ENCODE assay signal across 15 mouse cellular contexts in genomic region chr7:123336322-123336721, GRCm38 (mm10). TPM values are rescaled to one million over a fixed set of nuclear protein-coding genes. Genes with fewer than 3 reads are reported as not detected.
DNase-seq lines count a peak whose midpoint lies in the region; ATAC-seq and TF ChIP-seq lines count a peak whose summit lies in the region.
"Had no signal": no experiment of that assay in that cellular context is flagged by ENCODE, and none has a peak within 500 bp of the region (broad histone marks: within the 10 kb centered on the region; RNA-seq: fewer than 3 reads in every experiment).

No protein-coding gene starts in this region.

- H3K27ac ChIP-seq in brown adipose tissue, adult 24 weeks (replicated peaks; ENCODE audit: low read depth, low read length), result peak overlapping the region; percentile 85; the same call in 1 of the 2 replicates
- H3K27ac ChIP-seq in kidney, embryonic 14.5 days (ENCODE audit: low read depth, low read length), result peak overlapping the region; percentile 67; the same call in 1 of the 2 replicates
- H3K27ac ChIP-seq in forebrain, embryonic 16.5 days (ENCODE audit: low read length), result no peak overlapping the region
- H3K27ac ChIP-seq: midbrain, embryonic 13.5 days; neural tube, embryonic 12.5 days had no signal

- peak; percentile 74 for DNase-seq in kidney, adult 9 months
- DNase-seq in kidney, adult 18-20 months, result no peak
- DNase-seq in adrenal gland, adult 18-20 months (ENCODE audit: low spot score in 2 of 2), result no peak
- DNase-seq in right cerebral cortex, postnatal 14 days, result no peak
- DNase-seq: adrenal gland, adult 8-10 months; cerebellum, adult 11 months; right cerebral cortex, postnatal 4 days had no signal

- H3K36me3 ChIP-seq in E14TG2a.4 (ENCODE audit: insufficient read depth, low read length), result peaks cover 16% of the 10 kb centered on the region; the same call in 1 of the 2 replicates
- H3K36me3 ChIP-seq in kidney, embryonic 14.5 days (ENCODE audit: control insufficient read depth, insufficient read depth, low read length), result no peaks in the 10 kb centered on the region
- no peaks in the 10 kb centered on the region for H3K36me3 ChIP-seq in forebrain, embryonic 16.5 days (ENCODE audit: control insufficient read depth, insufficient read depth)
- H3K36me3 ChIP-seq: midbrain, embryonic 13.5 days; neural tube, embryonic 12.5 days had no signal

- TF ChIP-seq CTCF in E14TG2a.4 (conservative IDR thresholded peaks at IDR 0.05; ENCODE audit: low read length), result no peak

- peak overlapping the region; percentile 32; the same call in 1 of the 2 replicates for H3K4me3 ChIP-seq in E14TG2a.4 (replicated peaks; ENCODE audit: low read length)
- H3K4me3 ChIP-seq in brown adipose tissue, adult 24 weeks (ENCODE audit: insufficient read depth, low read depth, low read length), result no peak overlapping the region
- H3K4me3 ChIP-seq in kidney, embryonic 14.5 days (ENCODE audit: low read length), result no peak overlapping the region
- no peak overlapping the region for H3K4me3 ChIP-seq in forebrain, embryonic 16.5 days (replicated peaks; ENCODE audit: low read length)
- H3K4me3 ChIP-seq: midbrain, embryonic 13.5 days; neural tube, embryonic 12.5 days had no signal

- no peaks in the 10 kb centered on the region for H3K9me3 ChIP-seq in E14TG2a.4 (ENCODE audit: low read length)
- H3K9me3 ChIP-seq in kidney, embryonic 14.5 days (ENCODE audit: control insufficient read depth, low read length), result no peaks in the 10 kb centered on the region
- no peaks in the 10 kb centered on the region for H3K9me3 ChIP-seq in forebrain, embryonic 16.5 days (ENCODE audit: control insufficient read depth, low read length)
- H3K9me3 ChIP-seq: G1E; midbrain, embryonic 13.5 days; neural tube, embryonic 12.5 days had no signal

- peaks cover 74% of the 10 kb centered on the region for H3K4me1 ChIP-seq in E14TG2a.4 (replicated peaks; ENCODE audit: low read depth, low read length)
- peaks cover 39% of the 10 kb centered on the region for H3K4me1 ChIP-seq in brown adipose tissue, adult 24 weeks (ENCODE audit: control insufficient read depth, insufficient read depth, insufficient read length, low read length)
- 0 out of 2 replicates have a peak, but pooled peaks cover 6% of the 10 kb centered on the region for H3K4me1 ChIP-seq in kidney, embryonic 14.5 days (ENCODE audit: control insufficient read depth, insufficient read depth, low read length)
- peaks cover 10% of the 10 kb centered on the region for H3K4me1 ChIP-seq in forebrain, embryonic 16.5 days (replicated peaks; ENCODE audit: control insufficient read depth, insufficient read depth, low read length)
- H3K4me1 ChIP-seq: neural tube, embryonic 12.5 days had no signal

- WGBS in kidney, embryonic 14.5 days, result 74% methylated on average over 1 of the region's 1 CpGs
- WGBS in forebrain, embryonic 16.5 days, result 22% methylated on average over 1 of the region's 1 CpGs

- ATAC-seq in kidney, embryonic 14.5 days (ENCODE audit: low FRiP score, low TSS enrichment), result no peak
- no peak for ATAC-seq in forebrain, embryonic 16.5 days
- ATAC-seq: forebrain, embryonic 14.5 days; midbrain, embryonic 13.5 days had no signal

- 0 out of 2 replicates have a peak overlapping the region, but pooled peaks have one; percentile 4 for H3K9ac ChIP-seq in kidney, embryonic 14.5 days (ENCODE audit: low read depth, low read length)
- H3K9ac ChIP-seq in forebrain, embryonic 16.5 days (replicated peaks; ENCODE audit: low read depth, low read length), result no peak overlapping the region
- H3K9ac ChIP-seq: midbrain, embryonic 13.5 days; neural tube, embryonic 12.5 days had no signal

- no peak overlapping the region for H3K4me2 ChIP-seq in kidney, embryonic 14.5 days (replicated peaks; ENCODE audit: low read depth, low read length)
- no peak overlapping the region for H3K4me2 ChIP-seq in forebrain, embryonic 16.5 days (ENCODE audit: low read length)
- H3K4me2 ChIP-seq: midbrain, embryonic 13.5 days; neural tube, embryonic 12.5 days had no signal

- H3K27me3 ChIP-seq in E14TG2a.4 (ENCODE audit: insufficient read depth, low read length), result no peaks in the 10 kb centered on the region
- no peaks in the 10 kb centered on the region for H3K27me3 ChIP-seq in kidney, embryonic 14.5 days (ENCODE audit: control insufficient read depth, insufficient read depth, low read length)
- no peaks in the 10 kb centered on the region for H3K27me3 ChIP-seq in forebrain, embryonic 16.5 days (replicated peaks; ENCODE audit: control insufficient read depth, insufficient read depth, low read length)
- H3K27me3 ChIP-seq: midbrain, embryonic 13.5 days; neural tube, embryonic 12.5 days had no signal

RNA-seq across cellular contexts. Expression of gene Lcmt1, which starts 33.3 kb away (rescaled TPM):
- 34.2 and 35.1 TPM in 2 replicates for polyA plus RNA-seq in brown adipose tissue, adult 24 weeks (2012; ENCODE audit: insufficient read depth, insufficient read length, missing spikeins)
- polyA plus RNA-seq in kidney, embryonic 14.5 days (2014; fragmentation: Nextera tagmentation; extraction: Ambion mirVana), result 61.3 and 66.4 TPM in 2 replicates
- polyA plus RNA-seq in forebrain, embryonic 16.5 days (2015; fragmentation: Nextera tagmentation; extraction: Ambion mirVana), result 100 and 105 TPM in 2 replicates
- total RNA-seq in adrenal gland, adult 18-20 months (2021), result 10 to 100 TPM; 25.9 to 26.6 TPM

RNA-seq across cellular contexts. Expression of gene Arhgap17, which starts 33.4 kb away (rescaled TPM):
- 6.8 and 8.6 TPM in 2 replicates for polyA plus RNA-seq in brown adipose tissue, adult 24 weeks (2012; ENCODE audit: insufficient read depth, insufficient read length, missing spikeins)
- 19.5 and 31.2 TPM in 2 replicates for polyA plus RNA-seq in kidney, embryonic 14.5 days (2014; fragmentation: Nextera tagmentation; extraction: Ambion mirVana)
- polyA plus RNA-seq in forebrain, embryonic 16.5 days (2015; fragmentation: Nextera tagmentation; extraction: Ambion mirVana), result 9.5 and 9.8 TPM in 2 replicates
- 10 to 100 TPM; 35.6 to 51.9 TPM for total RNA-seq in adrenal gland, adult 18-20 months (2021)
